Mouse (Mus musculus): ENCODE measurements around the gene Lsm7. TPM values are rescaled to one million over a fixed set of nuclear protein-coding genes. Genes with fewer than 3 reads are reported as not detected.

The Lsm7 gene
- total RNA-seq, 2 experiments from 2014 or later = 23.6 to 28.2 TPM

Small RNA genes lying within 50 kb of the gene (microRNA-seq; reads per million reads assigned to microRNA genes)
- 4.9 to 5.7 reads per million in 2 experiments for gene Mir1982

Other genes with a start within 250 kb of the Lsm7 start
- gene Gm49322, start 249.2 kb downstream of the Lsm7 start, total RNA-seq (2021) = 1 to 10 TPM in 1 of 2 experiments, under 1 TPM in 1; 0.98 to 1.2 TPM
- gene Csnk1g2, start 232.4 kb downstream of the Lsm7 start, total RNA-seq (2021) = 100 to 1,000 TPM; 137 to 141 TPM
- gene Btbd2, start 198.1 kb downstream of the Lsm7 start, total RNA-seq (2021) = 10 to 100 TPM; 42.2 to 46.4 TPM
- gene Mknk2, start 177.1 kb downstream of the Lsm7 start, total RNA-seq (2021) = 100 to 1,000 TPM; 143 to 159 TPM
- 10 to 100 TPM; 10.1 to 11.3 TPM for gene Mob3a, start 153.2 kb downstream of the Lsm7 start, total RNA-seq (2021)
- 1 to 10 TPM; 2.9 to 4.1 TPM for gene Izumo4, start 153.0 kb downstream of the Lsm7 start, total RNA-seq (2021)
- 10 to 100 TPM; 47.6 to 52.5 TPM for gene Ap3d1, start 112.9 kb downstream of the Lsm7 start, total RNA-seq (2021)
- 10 to 100 TPM; 66.3 to 67.6 TPM for gene Dot1l, start 100.0 kb downstream of the Lsm7 start, total RNA-seq (2021)
- gene Sf3a2, start 57.0 kb downstream of the Lsm7 start, total RNA-seq (2021) = 10 to 100 TPM; 36.8 to 41.4 TPM
- 10 to 100 TPM; 32.6 to 32.9 TPM for gene Plekhj1, start 56.6 kb downstream of the Lsm7 start, total RNA-seq (2021)
- gene Amh, start 50.0 kb downstream of the Lsm7 start, total RNA-seq (2021) = under 1 TPM; 0.41 to 0.45 TPM
- under 1 TPM in 1 of 2 experiments, not detected in 1; 0.74 TPM for gene Jsrp1, start 41.7 kb downstream of the Lsm7 start, total RNA-seq (2021)
- 1,000 to 10,000 TPM; 1,023 to 1,076 TPM for gene Oaz1, start 28.6 kb downstream of the Lsm7 start, total RNA-seq (2021)
- 1 to 10 TPM; 3.8 to 6.5 TPM for gene Lingo3, start 11.2 kb downstream of the Lsm7 start, total RNA-seq (2021)
- gene Sppl2b, start 66 bp upstream of the Lsm7 start, total RNA-seq (2021) = 10 to 100 TPM; 26.0 to 27.7 TPM
- not detected for gene Tmprss9, start 16.6 kb upstream of the Lsm7 start, total RNA-seq (2021)
- gene Timm13, start 45.8 kb upstream of the Lsm7 start, total RNA-seq (2021) = 100 to 1,000 TPM; 163 to 175 TPM
- gene Lmnb2, start 63.0 kb upstream of the Lsm7 start, total RNA-seq (2021) = 10 to 100 TPM; 10.2 to 11.9 TPM
- gene Gadd45b, start 74.9 kb upstream of the Lsm7 start, total RNA-seq (2021) = 10 to 100 TPM; 11.5 to 18.3 TPM
- gene Gng7, start 159.7 kb upstream of the Lsm7 start, total RNA-seq (2021) = 1 to 10 TPM in 1 of 2 experiments, under 1 TPM in 1; 0.67 to 1.1 TPM
- gene Diras1, start 170.5 kb upstream of the Lsm7 start, total RNA-seq (2021) = not detected
- 10 to 100 TPM; 11.5 to 13.0 TPM for gene Slc39a3, start 182.2 kb upstream of the Lsm7 start, total RNA-seq (2021)
- 100 to 1,000 TPM; 103 to 106 TPM for gene Sgta, start 205.0 kb upstream of the Lsm7 start, total RNA-seq (2021)
- 10 to 100 TPM; 11.5 to 14.9 TPM for gene Thop1, start 214.8 kb upstream of the Lsm7 start, total RNA-seq (2021)
- 1 to 10 TPM; 1.2 to 2.4 TPM for gene Creb3l3, start 243.7 kb upstream of the Lsm7 start, total RNA-seq (2021)